Mouse (Mus musculus) liver, embryonic 12.5 days (tissue): ENCODE measurements around the gene Cdk8. TPM values are rescaled to one million over a fixed set of nuclear protein-coding genes. Genes with fewer than 3 reads are reported as not detected.

Source experiments
- ATAC-seq: fragments of 200-750 bp; cut with Nextera tagmentation; 2 replicates; pipeline ENCODE4 v1.8.0; 2017; ENCODE audit warnings: moderate number of reproducible peaks, mild to moderate bottlenecking, moderate library complexity
- H3K27ac ChIP-seq: fragments of 300-500 bp; sonication (generic); 2 replicates; pipeline ENCODE4 v1.5.1; 2016; ENCODE audit warnings: mild to moderate bottlenecking
- H3K27me3 ChIP-seq: fragments of 300-500 bp; sonication (generic); replicated peaks from 2 replicates; pipeline ENCODE4 v1.6.1; 2016; ENCODE audit warnings: mild to moderate bottlenecking, moderate library complexity
- H3K36me3 ChIP-seq: fragments of 300-500 bp; sonication (generic); 2 replicates; pipeline ENCODE4 v1.6.1; 2016; ENCODE audit warnings: mild to moderate bottlenecking, moderate library complexity
- H3K4me1 ChIP-seq: fragments of 300-500 bp; sonication (generic); 2 replicates; pipeline ENCODE4 v1.6.1; 2016
- H3K4me2 ChIP-seq: fragments of 300-500 bp; sonication (generic); 2 replicates; pipeline ENCODE4 v1.6.1; 2016; ENCODE audit warnings: mild to moderate bottlenecking, moderate library complexity
- H3K4me3 ChIP-seq: fragments of 300-500 bp; sonication (generic); 2 replicates; pipeline ENCODE4 v1.5.1; 2016; ENCODE audit warnings: mild to moderate bottlenecking, moderate library complexity
- H3K9ac ChIP-seq: fragments of 300-500 bp; sonication (generic); 2 replicates; pipeline ENCODE4 v1.6.1; 2016; ENCODE audit warnings: mild to moderate bottlenecking, moderate library complexity
- H3K9me3 ChIP-seq: fragments of 300-500 bp; sonication (generic); replicated peaks from 2 replicates; pipeline ENCODE4 v1.6.1; 2016; ENCODE audit warnings: mild to moderate bottlenecking, moderate library complexity
- WGBS: fragments of 180-500 bp; shearing (Covaris S2); methylation state at CpG from one replicate; pipeline ENCODE4 v1.1.7; 2016; ENCODE audit not compliant: insufficient replicate concordance; 5-methylcytosine and 5-hydroxymethylcytosine counted together
- polyA plus RNA-seq: library from polyadenylated mRNA; unstranded; fragments of >200 nt; fragmentation: Nextera tagmentation; extraction: Ambion mirVana; gene quantifications from 2 replicates; pipeline ENCODE4 v1.2.1, GENCODE M21; 2016

Cdk8 gene
- polyA plus RNA-seq, 1 experiment from 2014 or later, result 30.7 TPM

DNA sequence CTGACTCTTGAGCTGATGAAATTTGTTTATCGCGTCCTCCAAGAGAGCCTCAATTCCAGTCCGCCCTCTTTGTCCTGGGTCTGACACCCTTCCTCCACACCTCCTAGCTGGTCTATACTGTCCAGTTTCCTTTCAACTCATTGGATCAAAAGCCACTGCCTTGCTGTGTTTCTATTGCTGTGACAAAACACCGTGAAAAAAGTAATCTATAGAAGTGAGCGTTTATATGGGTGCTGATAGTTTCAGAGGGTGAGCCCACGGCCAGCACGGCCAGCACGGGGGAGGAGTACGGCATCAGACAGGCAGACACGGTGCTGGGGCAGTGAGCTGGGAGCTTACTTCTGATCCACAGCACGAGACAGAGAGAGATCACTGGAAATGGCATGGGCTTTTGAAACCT lies 100.1 kb downstream of the Cdk8 start:
- H3K9me3 ChIP-seq, result no peaks in the 10 kb centered on the region
- no peak overlapping the region; the same call in 1 of the 2 replicates for H3K9ac ChIP-seq
- 75% methylated on average over 11 of the region's 11 CpGs for WGBS
- no peak overlapping the region for H3K4me2 ChIP-seq
- H3K27ac ChIP-seq, result peak overlapping the region; percentile 72
- no peak overlapping the region for H3K4me3 ChIP-seq
- no peak for ATAC-seq
- H3K27me3 ChIP-seq, result no peaks in the 10 kb centered on the region
- no peaks in the 10 kb centered on the region for H3K36me3 ChIP-seq
- H3K4me1 ChIP-seq, result peaks cover 28% of the 10 kb centered on the region

DNA sequence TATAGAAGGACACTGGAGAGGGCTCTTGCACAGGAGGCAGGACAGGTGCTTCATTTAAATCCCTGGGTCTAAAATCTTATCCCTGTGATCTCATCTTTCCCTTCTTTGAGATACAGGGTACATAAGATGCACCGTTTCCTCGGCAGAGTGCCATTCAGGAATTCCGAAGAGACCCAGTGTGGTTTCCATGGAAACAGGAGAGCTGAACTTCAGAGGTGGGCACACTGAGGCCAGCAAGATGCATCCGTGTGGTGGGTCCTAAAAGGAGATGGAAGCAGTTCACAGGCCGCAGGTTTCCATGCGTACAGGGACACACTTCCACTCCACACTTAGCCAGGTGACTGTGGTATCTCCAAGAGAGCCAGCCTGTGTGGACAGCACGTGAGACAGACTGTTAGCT lies 101.5 kb downstream of the Cdk8 start:
- no peaks in the 10 kb centered on the region for H3K36me3 ChIP-seq
- H3K27me3 ChIP-seq, result peaks cover 2% of the 10 kb centered on the region; the same call in 1 of the 2 replicates
- no peaks in the 10 kb centered on the region for H3K9me3 ChIP-seq
- no peak overlapping the region for H3K9ac ChIP-seq
- H3K4me2 ChIP-seq, result no peak overlapping the region
- no peak overlapping the region for H3K4me3 ChIP-seq
- peaks cover 23% of the 10 kb centered on the region for H3K4me1 ChIP-seq
- WGBS, result 70% methylated on average over 7 of the region's 7 CpGs
- no peak for ATAC-seq
- H3K27ac ChIP-seq, result no peak overlapping the region

DNA sequence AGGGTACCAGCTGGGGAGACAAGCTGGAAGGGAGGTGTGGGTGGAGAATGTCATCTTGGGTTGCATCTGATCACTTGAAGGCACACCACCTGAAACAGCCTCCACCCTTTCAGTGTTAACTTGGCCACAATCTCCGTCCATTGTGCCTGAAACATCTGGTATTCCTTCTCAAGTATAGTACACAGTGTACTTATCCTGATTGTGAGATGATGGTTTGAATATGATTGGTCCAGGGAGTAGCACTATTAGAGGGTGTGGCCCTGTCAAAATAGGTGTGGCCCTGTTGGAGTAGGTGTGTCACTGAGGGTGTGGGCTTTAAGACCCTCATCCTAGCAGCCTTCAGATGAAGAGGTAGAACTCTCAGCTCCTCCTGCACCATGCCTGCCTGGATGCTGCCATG lies 103.4 kb downstream of the Cdk8 start:
- Histone ChIP-seq H3K27me3 (peaks cover 2% of the 10 kb centered on the region; the same call in 1 of the 2 replicates), H3K4me3 (no peak overlapping the region), H3K9ac (no peak overlapping the region), H3K4me2 (no peak overlapping the region), H3K4me1 (peaks cover 21% of the 10 kb centered on the region), H3K27ac (no peak overlapping the region), H3K9me3 (no peaks in the 10 kb centered on the region), H3K36me3 (no peaks in the 10 kb centered on the region)
- ATAC-seq, result peak; percentile 59; the same call in 1 of the 2 replicates
- WGBS, result 62% methylated on average over 1 of the region's 1 CpGs

DNA sequence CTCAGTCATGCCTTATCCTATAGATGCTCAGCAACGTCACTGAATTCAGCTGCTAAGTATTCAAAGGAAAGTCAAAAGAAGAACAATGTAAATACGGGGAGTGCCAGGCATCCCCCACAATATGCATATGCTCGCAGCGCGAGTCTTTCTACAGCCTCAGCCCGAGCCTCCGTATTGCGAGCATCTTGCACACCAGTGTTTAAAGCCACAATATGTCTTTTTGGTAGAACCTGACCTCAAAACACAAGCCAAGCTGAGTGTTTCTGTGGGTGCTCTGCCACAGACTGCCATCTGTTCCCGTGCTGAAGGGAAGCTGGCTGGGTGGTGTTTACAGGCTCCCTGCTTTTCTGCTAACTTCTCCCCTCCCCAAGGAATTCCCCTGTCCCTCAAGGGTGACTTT lies 107.0 kb downstream of the Cdk8 start:
- Histone ChIP-seq H3K27me3 (peaks cover 2% of the 10 kb centered on the region; the same call in 1 of the 2 replicates), H3K4me2 (no peak overlapping the region), H3K36me3 (no peaks in the 10 kb centered on the region), H3K27ac (no peak overlapping the region), H3K4me3 (no peak overlapping the region), H3K9me3 (no peaks in the 10 kb centered on the region), H3K4me1 (peaks cover 17% of the 10 kb centered on the region), H3K9ac (no peak overlapping the region)
- ATAC-seq, result no peak
- 56% methylated on average over 9 of the region's 9 CpGs for WGBS

DNA sequence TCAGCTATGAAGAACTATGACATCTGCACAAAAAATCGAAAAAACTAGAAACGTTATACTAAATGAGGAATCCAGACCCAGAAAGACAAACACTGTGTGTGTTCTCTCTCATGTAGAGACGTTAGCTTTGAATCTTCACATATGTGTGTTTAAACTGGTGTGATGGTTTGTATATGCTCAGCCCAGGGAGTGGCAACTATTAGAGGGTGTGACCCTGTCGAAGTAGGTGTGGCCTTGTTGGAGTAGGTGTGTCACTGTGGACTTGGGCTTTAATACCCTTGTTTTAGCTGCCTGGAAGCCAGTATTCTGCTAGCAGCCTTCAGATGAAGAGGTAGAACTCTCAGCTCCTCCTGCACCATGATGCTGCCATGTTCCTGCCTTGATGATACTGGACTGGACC lies 109.0 kb downstream of the Cdk8 start:
- H3K4me3 ChIP-seq, result no peak overlapping the region
- peaks cover 2% of the 10 kb centered on the region; the same call in 1 of the 2 replicates for H3K27me3 ChIP-seq
- H3K9ac ChIP-seq, result no peak overlapping the region
- no peaks in the 10 kb centered on the region for H3K36me3 ChIP-seq
- ATAC-seq, result peak; percentile 77
- 59% methylated on average over 4 of the region's 4 CpGs for WGBS
- H3K4me2 ChIP-seq, result peak overlapping the region; percentile 26; the same call in 1 of the 2 replicates
- no peak overlapping the region for H3K27ac ChIP-seq
- H3K4me1 ChIP-seq, result peaks cover 9% of the 10 kb centered on the region; the same call in 1 of the 2 replicates
- H3K9me3 ChIP-seq, result peaks cover 5% of the 10 kb centered on the region; the same call in 1 of the 2 replicates

DNA sequence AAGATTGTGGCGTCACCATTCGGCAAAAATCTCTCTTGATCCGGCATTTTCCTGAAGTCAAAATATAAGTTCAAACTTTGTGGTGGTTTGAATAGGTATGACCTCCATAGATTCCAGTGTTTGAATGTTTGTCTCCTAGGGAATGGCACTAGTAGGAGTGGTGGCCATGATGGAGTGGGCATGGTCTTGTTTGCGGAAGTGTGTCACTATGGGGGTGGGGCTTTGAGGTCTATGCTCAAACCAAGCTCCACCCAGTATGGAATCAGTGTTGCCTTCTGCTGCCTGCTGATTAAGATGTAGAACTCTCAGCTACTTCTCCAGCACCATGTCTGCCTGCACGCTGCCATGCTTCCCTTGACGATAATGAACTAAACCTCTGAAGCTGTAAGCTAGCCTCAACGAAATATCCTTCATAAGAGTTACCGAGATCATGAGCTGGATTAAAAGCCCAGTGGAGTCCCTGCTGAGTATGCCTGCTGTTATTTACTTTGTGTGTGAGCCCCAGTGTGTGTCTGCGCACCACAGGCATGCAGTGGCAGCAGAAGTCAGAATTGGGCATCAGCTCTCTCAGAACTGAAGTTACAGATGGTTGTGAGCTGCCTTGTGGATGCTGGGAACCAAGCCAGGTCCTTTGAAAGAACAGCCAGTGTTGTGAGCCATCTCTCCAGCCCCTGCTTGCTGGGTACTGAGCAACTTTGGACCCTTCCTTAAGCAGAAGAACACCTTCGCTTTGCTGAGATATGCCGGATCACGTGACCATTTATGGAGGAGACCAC lies 114.1 kb downstream of the Cdk8 start:
- H3K27ac ChIP-seq, result no peak overlapping the region
- no peak overlapping the region for H3K4me3 ChIP-seq
- no peak for ATAC-seq
- no peaks in the 10 kb centered on the region for H3K27me3 ChIP-seq
- peaks cover 4% of the 10 kb centered on the region; the same call in 1 of the 2 replicates for H3K4me1 ChIP-seq
- no peak overlapping the region for H3K4me2 ChIP-seq
- H3K36me3 ChIP-seq, result no peaks in the 10 kb centered on the region
- H3K9me3 ChIP-seq, result peaks cover 10% of the 10 kb centered on the region; the same call in 1 of the 2 replicates
- H3K9ac ChIP-seq, result no peak overlapping the region
- whole genome bisulfite sequencing, result 76% methylated on average over 12 of the region's 12 CpGs

DNA sequence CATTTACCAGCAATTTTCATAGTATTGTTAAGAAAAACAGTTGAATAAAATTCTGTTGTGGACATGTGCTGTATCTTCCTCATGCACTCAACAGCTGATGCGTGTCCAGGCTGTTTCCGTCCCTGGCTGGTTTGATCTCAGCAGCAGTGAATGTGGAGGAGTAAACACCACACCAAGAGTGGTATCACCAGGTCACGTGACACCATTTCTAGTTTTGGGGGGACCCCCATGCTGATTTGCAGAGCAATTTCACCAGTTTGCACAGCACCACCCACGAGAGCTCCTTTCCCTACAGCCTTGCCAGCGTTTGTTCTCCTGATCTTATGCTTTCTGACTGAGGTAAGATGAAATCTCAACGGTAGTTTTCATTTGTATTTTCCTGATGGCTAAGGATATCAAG lies 116.1 kb downstream of the Cdk8 start:
- Histone ChIP-seq H3K27me3 (no peaks in the 10 kb centered on the region), H3K9me3 (peaks cover 10% of the 10 kb centered on the region; the same call in 1 of the 2 replicates), H3K4me2 (no peak overlapping the region), H3K4me3 (no peak overlapping the region), H3K4me1 (no peaks in the 10 kb centered on the region), H3K9ac (no peak overlapping the region), H3K36me3 (no peaks in the 10 kb centered on the region), H3K27ac (no peak overlapping the region)
- WGBS, result 59% methylated on average over 6 of the region's 6 CpGs
- no peak for ATAC-seq

DNA sequence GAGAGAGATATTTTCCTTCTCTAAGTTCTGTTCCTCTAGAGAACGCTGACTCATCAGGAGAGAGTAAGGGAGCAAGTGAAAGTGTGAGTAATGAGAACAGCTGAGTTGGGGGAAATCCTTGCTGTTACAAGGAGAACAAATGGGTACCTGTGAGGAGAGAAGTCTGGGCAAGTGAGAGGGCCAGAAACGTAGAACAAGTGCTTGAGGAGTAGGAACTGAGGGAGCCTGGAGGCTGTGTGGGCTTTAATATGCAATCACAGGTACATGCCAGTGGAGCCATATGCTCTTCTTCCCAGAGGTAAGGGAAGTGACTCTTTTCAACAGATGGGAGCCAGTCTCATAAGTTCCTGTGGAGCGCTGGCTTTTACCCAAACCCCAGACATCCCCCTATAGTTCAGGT lies 118.2 kb downstream of the Cdk8 start:
- Histone ChIP-seq H3K4me3 (no peak overlapping the region), H3K9ac (no peak overlapping the region), H3K27me3 (no peaks in the 10 kb centered on the region), H3K27ac (no peak overlapping the region), H3K36me3 (no peaks in the 10 kb centered on the region), H3K9me3 (peaks cover 10% of the 10 kb centered on the region; the same call in 1 of the 2 replicates), H3K4me2 (no peak overlapping the region), H3K4me1 (no peaks in the 10 kb centered on the region)
- no peak for ATAC-seq
- WGBS, result 73% methylated on average over 3 of the region's 3 CpGs

DNA sequence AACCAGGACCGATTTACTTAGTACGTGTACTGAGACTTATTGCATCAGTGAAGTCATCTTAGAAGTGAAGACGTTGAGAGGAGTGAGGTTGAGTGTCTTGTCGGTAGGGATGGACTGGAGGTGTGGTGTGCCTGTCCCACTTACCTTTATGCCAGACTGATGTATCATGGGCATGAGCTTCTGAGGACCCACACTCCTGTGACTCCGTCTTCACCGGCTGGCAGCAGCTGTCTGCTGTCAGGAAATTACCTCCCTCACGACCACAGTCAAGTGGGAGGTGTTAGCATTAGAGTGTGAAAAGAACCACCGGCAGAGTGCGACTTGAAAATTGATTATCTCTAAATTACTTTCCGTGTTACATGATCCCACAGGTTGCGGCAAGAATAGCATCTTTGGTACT lies 119.8 kb downstream of the Cdk8 start:
- H3K27ac ChIP-seq, result no peak overlapping the region
- H3K4me1 ChIP-seq, result no peaks in the 10 kb centered on the region
- H3K9me3 ChIP-seq, result no peaks in the 10 kb centered on the region
- H3K4me2 ChIP-seq, result no peak overlapping the region
- no peaks in the 10 kb centered on the region for H3K36me3 ChIP-seq
- no peaks in the 10 kb centered on the region for H3K27me3 ChIP-seq
- H3K4me3 ChIP-seq, result no peak overlapping the region
- 69% methylated on average over 11 of the region's 11 CpGs for WGBS
- no peak for ATAC-seq
- H3K9ac ChIP-seq, result no peak overlapping the region

DNA sequence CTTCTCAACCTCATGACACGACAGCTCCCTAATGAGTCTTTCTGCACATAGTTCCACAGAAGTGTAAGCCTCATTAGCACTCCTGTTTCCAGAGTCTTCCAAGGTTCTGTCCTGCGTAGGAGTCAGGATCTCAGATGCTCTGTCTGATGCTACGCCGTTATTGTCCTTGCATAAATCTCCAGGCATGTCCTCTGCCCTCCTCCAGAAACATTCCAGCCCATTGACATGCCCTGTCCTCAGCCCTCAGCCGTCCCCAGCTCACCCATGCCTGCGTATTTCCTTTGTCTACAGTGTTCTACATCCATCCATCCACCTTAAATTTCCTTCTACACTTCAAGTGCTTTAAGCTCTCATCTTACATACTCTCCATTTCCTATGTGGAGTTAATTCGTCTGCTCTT lies 121.0 kb downstream of the Cdk8 start:
- no peaks in the 10 kb centered on the region for H3K27me3 ChIP-seq
- WGBS, result 74% methylated on average over 7 of the region's 7 CpGs
- no peak overlapping the region for H3K4me2 ChIP-seq
- no peaks in the 10 kb centered on the region for H3K4me1 ChIP-seq
- no peaks in the 10 kb centered on the region; the same call in 1 of the 2 replicates for H3K9me3 ChIP-seq
- no peak for ATAC-seq
- H3K36me3 ChIP-seq, result no peaks in the 10 kb centered on the region
- H3K27ac ChIP-seq, result no peak overlapping the region
- H3K4me3 ChIP-seq, result no peak overlapping the region
- H3K9ac ChIP-seq, result no peak overlapping the region
